Mouse (Mus musculus) forebrain, embryonic 10.5 days (tissue): ENCODE data around the gene Dnajc30. TPM values are rescaled to one million over a fixed set of nuclear protein-coding genes. Genes with fewer than 3 reads are reported as not detected.

Source experiments
- DNase-seq: peaks from one replicate; pipeline ENCODE4 v3.0.0-alpha.2; 2017; ENCODE audit warnings: low spot score; ENCODE audit errors: extremely low spot score
- H3K27ac ChIP-seq: fragments of 300-500 bp; sonication (generic); 2 replicates; pipeline ENCODE4 v1.5.1; 2016; ENCODE audit warnings: mild to moderate bottlenecking
- H3K27me3 ChIP-seq: fragments of 300-500 bp; sonication (generic); 2 replicates; pipeline ENCODE4 v1.6.1; 2016; ENCODE audit warnings: mild to moderate bottlenecking; ENCODE audit not compliant: poor library complexity, severe bottlenecking
- H3K36me3 ChIP-seq: fragments of 300-500 bp; sonication (generic); replicated peaks from 2 replicates; pipeline ENCODE4 v1.6.1; 2016; ENCODE audit warnings: mild to moderate bottlenecking, moderate library complexity
- H3K4me1 ChIP-seq: fragments of 300-500 bp; sonication (generic); 2 replicates; pipeline ENCODE4 v1.6.1; 2016
- H3K4me3 ChIP-seq: fragments of 300-500 bp; sonication (generic); 2 replicates; pipeline ENCODE4 v1.5.1; 2016; ENCODE audit warnings: mild to moderate bottlenecking, moderate library complexity
- H3K9me3 ChIP-seq: fragments of 300-500 bp; sonication (generic); 2 replicates; pipeline ENCODE4 v1.6.1; 2016; ENCODE audit warnings: mild to moderate bottlenecking, moderate library complexity
- WGBS: fragments of 180-500 bp; shearing (Covaris S2); methylation state at CpG from one replicate; pipeline ENCODE4 v1.1.7; 2016; 5-methylcytosine and 5-hydroxymethylcytosine counted together
- polyA plus RNA-seq: library from polyadenylated mRNA; unstranded; fragments of >200 nt; fragmentation: Nextera tagmentation; extraction: Ambion mirVana; gene quantifications from 2 replicates; pipeline ENCODE4 v1.2.1, GENCODE M21; 2016

The Dnajc30 gene
- 25.0 and 26.1 TPM in 2 replicates for polyA plus RNA-seq

DNA sequence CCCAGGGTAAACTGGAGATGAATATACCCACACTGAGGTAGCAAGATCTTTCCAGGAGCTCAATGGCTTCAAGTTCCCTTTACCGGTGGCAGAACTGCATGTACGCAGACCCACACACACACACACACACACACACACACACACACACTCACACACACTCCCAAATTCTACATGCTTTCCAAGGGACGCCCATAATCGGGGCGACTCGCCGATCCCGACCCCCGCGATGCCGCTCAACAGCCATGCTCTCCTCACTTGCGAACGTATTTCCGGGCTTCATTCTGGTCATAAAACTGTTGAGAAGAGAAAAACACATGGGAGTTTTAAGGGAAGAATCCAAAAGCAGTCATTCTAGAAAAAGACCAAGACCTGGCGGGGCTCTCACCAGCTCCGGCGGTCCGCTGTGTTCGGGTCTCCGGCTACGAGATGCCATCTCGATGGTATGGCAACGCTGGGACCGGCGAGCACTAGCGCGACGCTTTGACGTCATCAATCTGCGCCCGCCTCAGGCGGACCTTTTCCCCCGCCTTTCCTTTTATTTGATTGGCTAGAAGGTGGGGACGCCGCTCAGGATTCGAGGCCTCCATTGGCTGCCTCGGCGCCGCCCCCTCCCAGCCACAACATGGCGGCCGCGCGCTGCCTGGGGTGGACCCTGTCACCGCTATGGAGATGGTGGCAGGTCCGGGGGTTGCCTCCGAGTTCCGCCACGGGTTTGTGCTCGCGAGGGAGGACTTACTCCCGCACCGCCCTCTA lies at the start of gene Dnajc30:
Gene Dnajc30, plus strand, starts transcription at position 574 of the 753 bp plus-strand sequence.
- H3K4me3 ChIP-seq = peak within 1 kb of the TSS; percentile 93
- H3K9me3 ChIP-seq = no peaks in the 10 kb centered on the region
- H3K27me3 ChIP-seq = no peaks in the 10 kb centered on the region
- H3K36me3 ChIP-seq = peaks cover 69% of the 10 kb centered on the region
- peak within 1 kb of the TSS; percentile 88 for H3K27ac ChIP-seq
- WGBS = under 1% methylated on average over 52 of the region's 52 CpGs
- H3K4me1 ChIP-seq = peaks cover 26% of the 10 kb centered on the region
- peak; percentile 95 for DNase-seq

DNA sequence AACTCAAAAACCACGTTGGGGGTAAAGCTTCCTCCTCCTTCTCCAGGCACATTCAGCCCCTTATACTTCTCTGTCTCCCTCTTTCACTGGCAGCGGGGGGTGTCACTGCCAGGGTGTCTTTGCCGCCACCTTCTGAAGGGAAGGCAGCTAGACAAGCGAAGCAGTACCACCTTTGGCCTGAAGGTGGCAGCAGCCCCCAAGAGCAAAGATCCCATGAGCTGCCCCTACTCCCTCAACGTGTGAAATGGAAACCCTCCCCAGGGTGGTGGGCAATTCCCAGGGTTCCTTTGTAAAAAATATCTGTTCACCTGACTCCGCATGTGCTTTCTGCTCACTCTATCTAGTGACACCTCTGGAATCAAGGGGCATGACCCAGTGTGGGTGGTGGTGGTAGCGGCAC lies 48.5 kb upstream of the Dnajc30 start:
- H3K36me3 ChIP-seq = no peaks in the 10 kb centered on the region
- H3K9me3 ChIP-seq = no peaks in the 10 kb centered on the region
- H3K27me3 ChIP-seq = peaks cover 18% of the 10 kb centered on the region
- no peak overlapping the region for H3K4me3 ChIP-seq
- no peak overlapping the region for H3K27ac ChIP-seq
- H3K4me1 ChIP-seq = peaks cover 36% of the 10 kb centered on the region
- peak; percentile 75 for DNase-seq
- WGBS = 15% methylated on average over 7 of the region's 7 CpGs

DNA sequence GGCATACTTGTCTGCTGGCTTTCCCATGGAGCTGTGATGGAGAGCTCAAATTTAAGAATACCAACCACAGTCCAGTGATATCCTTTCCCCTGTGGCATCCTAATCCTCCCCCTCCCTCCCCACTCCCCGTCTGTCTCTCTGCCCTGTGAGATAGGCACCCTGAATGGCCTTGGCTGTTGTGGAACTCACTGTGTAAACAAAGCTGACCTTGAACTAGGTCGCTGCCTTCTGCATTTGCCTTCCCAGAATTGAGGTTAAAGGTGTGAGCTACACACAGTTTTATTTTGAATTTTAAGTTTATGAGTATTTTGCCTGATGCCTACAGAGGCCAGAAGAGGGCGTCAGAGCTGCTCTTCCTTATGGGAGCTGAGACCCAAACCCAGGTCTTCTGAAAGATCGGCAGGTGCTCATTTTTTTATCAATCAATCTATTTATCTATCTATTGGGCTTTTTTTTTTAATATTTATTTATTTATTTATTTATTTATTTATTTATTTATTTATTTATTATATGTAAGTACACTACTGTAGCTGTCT lies 47.7 kb upstream of the Dnajc30 start:
- no peak for DNase-seq
- WGBS = 58% methylated on average over 4 of the region's 4 CpGs
- Histone ChIP-seq H3K4me1 (peaks cover 28% of the 10 kb centered on the region), H3K27ac (no peak overlapping the region), H3K27me3 (peaks cover 13% of the 10 kb centered on the region), H3K9me3 (no peaks in the 10 kb centered on the region), H3K36me3 (no peaks in the 10 kb centered on the region), H3K4me3 (no peak overlapping the region)

DNA sequence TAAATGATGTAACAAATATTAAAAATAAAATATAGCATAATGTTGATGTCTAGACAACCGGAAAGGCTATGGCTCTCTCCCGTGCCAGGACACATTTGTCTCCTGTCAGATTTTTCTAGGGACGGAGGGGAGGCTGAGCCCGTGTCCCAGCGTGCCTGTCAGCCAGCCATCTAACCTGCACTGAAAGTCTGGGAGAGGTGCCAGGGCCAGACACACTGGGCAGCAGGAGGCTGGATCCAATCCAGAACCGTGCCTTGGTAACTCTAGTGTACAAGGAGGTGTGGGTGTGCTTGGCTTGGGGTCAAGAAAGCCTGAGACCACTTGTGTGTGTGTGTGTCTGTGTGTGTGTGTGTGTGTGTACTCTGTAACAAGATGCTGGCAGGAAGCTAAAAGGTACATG lies 42.2 kb upstream of the Dnajc30 start:
- Histone ChIP-seq H3K4me3 (no peak overlapping the region), H3K36me3 (no peaks in the 10 kb centered on the region), H3K4me1 (peaks cover 35% of the 10 kb centered on the region), H3K27ac (no peak overlapping the region), H3K27me3 (peaks cover 17% of the 10 kb centered on the region), H3K9me3 (no peaks in the 10 kb centered on the region)
- WGBS = 83% methylated on average over 6 of the region's 6 CpGs
- no peak for DNase-seq

DNA sequence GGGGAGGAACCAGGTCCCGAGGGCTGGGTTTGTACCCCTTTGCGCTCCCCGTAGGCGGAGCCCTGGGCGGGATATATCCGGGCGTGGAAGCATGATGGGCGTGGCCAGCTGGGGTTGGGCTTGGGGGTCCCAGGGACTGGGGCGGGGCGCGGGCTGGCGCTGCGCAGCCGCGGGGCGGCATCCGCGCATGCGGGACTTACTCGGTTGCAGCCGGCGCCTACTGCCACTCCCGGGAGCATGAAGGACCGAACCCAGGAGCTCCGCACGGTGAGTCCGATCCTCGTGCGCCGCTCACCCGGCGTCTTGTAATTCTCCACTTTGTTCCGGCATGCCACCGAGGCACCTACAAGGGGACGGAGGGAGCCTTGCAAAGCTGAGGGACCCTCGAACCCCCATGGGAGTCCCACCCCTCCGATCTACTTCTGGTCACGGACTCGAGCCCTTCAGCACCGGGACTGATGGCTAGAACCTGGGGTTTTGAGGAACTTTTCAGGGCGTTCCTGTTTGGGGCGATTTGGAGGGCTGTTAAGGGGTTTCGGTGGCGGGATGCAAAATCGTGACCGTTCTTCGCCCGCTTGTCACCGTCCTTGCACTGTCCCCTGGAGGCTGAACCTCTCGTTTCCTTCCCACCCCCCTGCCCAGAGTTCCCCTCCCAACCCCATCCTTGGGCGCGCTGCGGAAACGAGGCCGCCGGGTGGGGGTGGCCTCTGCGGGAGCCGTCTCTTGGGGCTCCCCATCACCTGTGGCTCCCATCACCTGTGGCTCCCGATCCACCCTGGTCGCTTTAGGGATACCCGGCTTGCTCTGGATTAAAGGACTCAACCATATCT lies 40.4 kb upstream of the Dnajc30 start, which contains the start of gene Stx1a:
Gene Stx1a, plus strand, starts transcription at position 139 of the 830 bp plus-strand sequence.
- Histone ChIP-seq H3K36me3 (no peaks in the 10 kb centered on the region), H3K27ac (peak within 1 kb of the TSS; percentile 87), H3K4me1 (peaks cover 37% of the 10 kb centered on the region), H3K4me3 (peak within 1 kb of the TSS; percentile 76), H3K9me3 (no peaks in the 10 kb centered on the region), H3K27me3 (peaks cover 17% of the 10 kb centered on the region)
- peak; percentile 89 for DNase-seq
- under 1% methylated on average over 61 of the region's 61 CpGs for WGBS

DNA sequence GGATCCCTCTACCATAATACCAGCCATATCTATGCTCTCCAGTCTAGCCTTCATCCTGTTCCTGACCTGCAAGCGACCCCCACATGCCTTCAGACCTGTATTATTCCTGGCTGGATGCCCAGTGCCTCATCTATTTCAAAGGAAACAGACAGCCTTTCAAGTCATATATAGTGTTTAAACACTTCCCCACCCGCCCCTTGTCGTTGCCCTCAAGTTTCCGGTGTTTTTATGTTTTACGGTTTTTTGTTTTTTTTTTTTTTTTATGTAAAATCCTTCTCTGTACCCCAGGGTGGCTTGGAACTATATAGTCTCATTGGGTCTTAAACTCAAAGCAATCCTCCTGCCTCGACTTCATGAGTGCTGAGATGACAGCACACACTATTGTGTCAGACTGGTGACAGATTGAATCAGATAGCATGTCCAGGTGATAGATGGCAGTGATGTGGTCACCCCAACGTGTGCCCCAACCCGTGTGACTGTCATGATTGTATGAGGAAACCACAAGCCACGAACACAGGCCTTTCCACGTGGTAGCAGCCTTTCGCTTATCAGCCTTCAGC lies 39.3 kb upstream of the Dnajc30 start:
- H3K9me3 ChIP-seq = no peaks in the 10 kb centered on the region
- WGBS = 84% methylated on average over 11 of the region's 11 CpGs
- H3K27me3 ChIP-seq = peaks cover 17% of the 10 kb centered on the region
- H3K4me1 ChIP-seq = peaks cover 48% of the 10 kb centered on the region
- H3K36me3 ChIP-seq = no peaks in the 10 kb centered on the region
- H3K4me3 ChIP-seq = peak overlapping the region; percentile 76
- H3K27ac ChIP-seq = no peak overlapping the region
- no peak for DNase-seq

DNA sequence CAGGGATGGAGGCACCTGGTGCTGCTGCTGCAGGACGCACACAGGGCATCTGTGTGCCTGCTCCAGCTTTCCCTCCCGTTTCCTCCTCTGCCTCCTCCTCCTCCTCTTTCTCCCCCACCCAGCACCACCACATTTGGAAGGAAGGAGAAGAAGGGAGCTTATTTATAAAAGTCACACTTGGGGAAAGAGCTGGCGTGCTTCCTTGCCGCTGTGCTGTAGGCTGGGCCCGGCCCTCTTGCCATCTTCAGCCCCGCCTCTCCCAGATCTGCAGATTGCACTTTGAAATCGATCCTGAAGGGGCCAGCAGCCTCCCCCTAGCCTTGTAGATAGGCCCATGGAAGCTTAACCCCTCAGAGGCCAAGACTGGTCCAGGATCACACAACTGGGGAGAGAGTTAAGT lies 38.1 kb upstream of the Dnajc30 start:
- Histone ChIP-seq H3K4me3 (peak overlapping the region; percentile 7; the same call in 1 of the 2 replicates), H3K27me3 (peaks cover 17% of the 10 kb centered on the region), H3K4me1 (peaks cover 48% of the 10 kb centered on the region), H3K36me3 (0 out of 2 replicates have a peak, but pooled peaks cover 2% of the 10 kb centered on the region), H3K9me3 (no peaks in the 10 kb centered on the region), H3K27ac (no peak overlapping the region)
- no peak for DNase-seq
- WGBS = 30% methylated on average over 7 of the region's 7 CpGs

DNA sequence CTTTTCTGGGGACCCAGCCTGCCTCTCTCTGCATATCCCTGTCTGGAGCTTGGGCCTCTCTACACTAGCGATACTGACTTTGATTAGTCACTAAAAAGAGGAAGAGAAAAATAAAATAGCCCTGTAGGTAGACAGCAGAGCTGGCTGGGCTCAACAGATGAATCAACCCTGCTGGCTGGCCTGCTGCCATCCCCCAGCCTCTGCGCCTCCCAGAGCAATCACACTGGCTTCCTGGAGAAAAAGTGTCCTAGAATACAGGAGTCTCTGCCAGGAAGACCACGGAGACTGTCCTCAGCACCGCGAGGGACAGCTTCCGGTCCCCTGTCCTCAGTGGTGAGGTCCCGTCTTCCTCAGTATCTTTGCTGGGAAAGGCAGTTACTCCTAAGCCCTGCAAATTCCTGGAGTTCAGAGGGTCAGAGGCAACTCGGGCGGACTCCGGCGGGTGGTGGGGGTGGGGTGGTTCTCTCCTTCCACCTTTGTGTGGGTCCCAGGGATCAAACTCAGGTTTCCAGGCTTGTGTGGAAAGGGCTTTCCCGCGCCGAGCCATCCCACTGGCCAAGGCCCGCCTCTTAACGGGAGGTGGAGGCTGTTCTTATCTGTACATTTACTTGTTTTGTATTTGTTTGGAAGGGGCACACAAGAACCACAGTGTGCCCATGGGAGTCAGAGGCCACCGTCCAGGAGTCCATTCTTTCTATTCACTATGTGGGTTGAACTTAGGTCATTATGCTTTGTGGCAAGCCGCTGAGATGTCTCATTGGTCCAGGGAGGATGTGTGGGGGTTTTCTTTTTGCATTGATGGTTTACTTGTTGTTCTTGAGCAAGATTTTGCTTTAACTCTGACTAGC lies 34.8 kb upstream of the Dnajc30 start:
- no peak for DNase-seq
- peaks cover 6% of the 10 kb centered on the region for H3K9me3 ChIP-seq
- 56% methylated on average over 18 of the region's 18 CpGs for WGBS
- H3K27ac ChIP-seq = peak overlapping the region; percentile 56
- peaks cover 31% of the 10 kb centered on the region for H3K4me1 ChIP-seq
- H3K4me3 ChIP-seq = peak overlapping the region; percentile 8; the same call in 1 of the 2 replicates
- peaks cover 7% of the 10 kb centered on the region; the same call in 1 of the 2 replicates for H3K36me3 ChIP-seq
- peaks cover 13% of the 10 kb centered on the region for H3K27me3 ChIP-seq

DNA sequence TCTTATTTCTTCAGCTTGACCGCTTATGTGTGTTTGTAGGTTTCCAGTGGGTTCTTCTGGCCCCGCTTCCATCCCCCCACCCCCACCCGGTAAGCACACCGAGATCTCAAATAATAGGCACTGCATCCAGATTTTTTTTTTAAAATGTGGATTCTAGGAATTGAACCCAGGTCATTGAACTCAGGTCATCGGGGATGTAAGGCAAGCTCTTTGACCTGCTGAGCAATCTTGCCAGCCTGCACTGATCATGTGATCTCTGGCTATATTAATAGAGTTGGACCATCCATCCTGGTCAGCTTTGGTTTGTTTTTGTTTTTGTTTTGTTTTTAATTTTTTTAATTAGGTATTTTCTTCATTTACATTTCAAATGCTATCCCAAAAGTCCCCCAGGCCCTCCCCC lies 31.4 kb upstream of the Dnajc30 start:
- Histone ChIP-seq H3K27me3 (no peaks in the 10 kb centered on the region), H3K36me3 (peaks cover 20% of the 10 kb centered on the region), H3K4me1 (peaks cover 18% of the 10 kb centered on the region), H3K27ac (no peak overlapping the region), H3K4me3 (no peak overlapping the region), H3K9me3 (peaks cover 10% of the 10 kb centered on the region)
- DNase-seq = no peak
- 88% methylated on average over 5 of the region's 5 CpGs for WGBS

DNA sequence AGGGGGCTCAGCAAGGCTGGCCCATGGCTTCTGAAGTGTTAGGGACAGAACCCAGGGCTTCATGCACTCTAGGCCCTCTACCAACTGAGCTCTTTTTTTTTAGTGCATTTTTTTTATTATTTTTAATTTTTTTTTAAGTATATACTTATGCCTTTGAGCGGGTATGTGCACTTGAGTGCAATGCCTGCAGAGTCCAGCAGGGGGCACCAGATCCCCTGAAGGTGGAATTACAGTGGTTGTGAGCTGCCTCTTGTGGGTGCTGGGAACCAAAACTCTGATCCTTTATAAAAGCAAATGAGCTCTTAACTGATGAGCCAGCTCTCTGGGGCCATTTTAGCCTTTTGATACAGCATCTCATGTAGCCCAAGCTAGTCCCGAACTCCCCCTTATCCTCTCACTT lies 29.4 kb upstream of the Dnajc30 start:
- DNase-seq = no peak
- no peak overlapping the region for H3K4me3 ChIP-seq
- H3K27ac ChIP-seq = no peak overlapping the region
- H3K9me3 ChIP-seq = peaks cover 10% of the 10 kb centered on the region
- WGBS = 96% methylated on average over 2 of the region's 2 CpGs
- H3K36me3 ChIP-seq = peaks cover 36% of the 10 kb centered on the region
- H3K4me1 ChIP-seq = peaks cover 6% of the 10 kb centered on the region
- H3K27me3 ChIP-seq = no peaks in the 10 kb centered on the region

DNA sequence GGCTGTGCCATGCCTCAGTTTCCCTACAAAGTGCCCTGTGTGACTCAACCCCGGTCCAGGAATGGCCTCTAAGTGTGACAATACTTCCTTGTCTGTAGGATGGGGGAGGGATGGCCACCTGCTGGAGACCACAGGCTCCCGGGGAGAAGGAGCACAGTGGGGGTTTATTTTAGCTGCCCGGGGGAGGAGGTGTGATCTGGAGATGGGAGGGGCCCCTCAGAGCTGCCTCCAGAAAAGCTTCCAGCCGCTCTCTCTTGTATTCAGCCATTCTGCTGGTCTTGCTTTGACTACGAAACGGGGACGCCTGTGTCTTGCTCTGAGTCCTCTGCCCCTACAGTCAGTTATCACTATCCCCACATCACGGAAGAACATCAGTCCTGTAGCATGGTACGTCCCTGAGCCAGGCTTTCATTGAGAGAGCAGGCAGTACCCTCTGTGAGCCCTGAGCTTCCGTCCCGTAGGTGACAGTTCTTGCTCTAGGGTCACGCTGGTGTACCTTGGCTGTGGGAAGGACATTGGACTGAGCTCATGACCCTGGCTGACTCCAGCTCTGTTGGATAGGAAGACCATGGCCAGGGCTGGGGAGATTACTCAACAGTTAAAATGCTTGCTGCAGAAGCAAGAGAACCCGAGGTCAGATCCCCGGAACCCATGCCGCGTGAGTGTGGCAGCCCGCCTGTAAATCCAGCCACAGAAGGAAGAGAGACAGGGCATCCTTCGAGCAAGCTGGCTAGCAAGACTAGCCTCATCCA lies 28.2 kb upstream of the Dnajc30 start:
- WGBS = 63% methylated on average over 18 of the region's 18 CpGs
- H3K36me3 ChIP-seq = peaks cover 34% of the 10 kb centered on the region
- no peak for DNase-seq
- peaks cover 10% of the 10 kb centered on the region for H3K9me3 ChIP-seq
- H3K4me1 ChIP-seq = peaks cover 18% of the 10 kb centered on the region
- no peaks in the 10 kb centered on the region for H3K27me3 ChIP-seq
- no peak overlapping the region for H3K27ac ChIP-seq
- no peak overlapping the region for H3K4me3 ChIP-seq
